Mouse (Mus musculus) B cell, adult (primary cell): ENCODE data around the gene Olfr47. TPM values are rescaled to one million over a fixed set of nuclear protein-coding genes. Genes with fewer than 3 reads are reported as not detected.

ENCODE experiments used
- total RNA-seq: library from RNA; stranded (reverse); gene quantifications from 4 replicates; pipeline ENCODE4 v1.2.4, GENCODE M21; 2023; ENCODE audit not compliant: inconsistent age

Olfr47 gene
- total RNA-seq: not detected in 4 replicates

DNA sequence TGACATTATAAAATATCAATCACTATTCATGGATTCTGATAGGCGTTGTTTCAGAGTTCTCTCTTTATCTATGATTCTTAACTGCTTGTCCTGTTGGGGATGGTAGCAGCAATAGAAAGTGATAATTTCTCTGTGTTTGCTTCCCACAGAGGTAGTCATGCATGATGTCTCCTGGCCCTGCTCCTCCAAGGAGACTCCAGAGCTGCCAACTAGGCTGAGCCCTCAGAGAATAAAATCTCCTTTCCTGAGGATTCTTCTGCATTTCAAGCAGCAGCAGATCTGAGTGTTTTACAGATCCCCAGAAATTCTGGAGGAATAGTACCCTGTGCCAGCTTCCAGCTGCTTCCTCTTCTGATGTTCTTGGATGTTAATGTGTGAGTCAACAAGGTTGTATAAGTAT, at the start of gene Olfr47:
Gene Olfr47, plus strand, starts transcription at position 275 of the 400 bp plus-strand sequence.

DNA sequence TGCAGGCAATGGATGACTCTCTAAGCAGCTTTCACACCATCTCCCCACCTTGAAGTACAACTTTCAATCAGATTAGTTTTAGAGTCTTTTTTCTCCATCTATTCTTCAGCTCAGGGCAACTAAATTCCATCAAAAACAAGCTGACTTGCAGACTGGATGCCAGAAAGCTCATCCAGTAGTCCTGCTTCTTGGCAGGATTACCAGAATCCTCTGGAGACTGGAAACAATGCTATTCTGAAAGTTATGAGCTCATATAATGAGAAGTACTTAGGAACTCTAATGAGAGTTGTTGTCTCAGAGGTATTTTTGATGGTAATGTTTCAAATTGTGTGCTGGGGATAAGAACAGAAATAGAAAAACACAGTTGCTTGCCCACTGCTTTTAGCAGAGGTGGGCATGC, 34.5 kb upstream of the Olfr47 start, which contains the start of gene Olfr435:
Gene Olfr435, plus strand, starts transcription at position 366 of the 400 bp plus-strand sequence.

DNA sequence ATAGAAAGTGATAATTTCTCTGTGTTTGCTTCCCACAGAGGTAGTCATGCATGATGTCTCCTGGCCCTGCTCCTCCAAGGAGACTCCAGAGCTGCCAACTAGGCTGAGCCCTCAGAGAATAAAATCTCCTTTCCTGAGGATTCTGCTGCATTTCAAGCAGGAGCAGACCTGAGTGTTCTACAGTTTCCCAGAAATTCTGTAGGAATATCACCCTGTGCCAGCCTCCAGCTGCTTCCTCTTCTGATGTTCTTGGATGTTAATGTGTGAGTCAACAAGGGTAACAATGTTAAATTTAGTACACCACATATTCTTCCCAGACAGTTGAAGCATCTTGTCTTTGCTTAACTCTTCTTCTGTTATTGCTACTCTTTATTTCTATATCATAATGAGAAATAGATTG, 18.5 kb upstream of the Olfr47 start, which contains the start of gene Olfr434:
Gene Olfr434, plus strand, starts transcription at position 149 of the 400 bp plus-strand sequence.

GRCm38 (mm10) chr6:43265363-43266041, 34.2 kb downstream of the Olfr47 start, which contains the start of gene Arhgef5:
Gene Arhgef5 (plus strand): TSS chr6:43265582.

Other genes with a start within 250 kb of the Olfr47 start
- gene Olfr441, start 125.2 kb upstream of the Olfr47 start, total RNA-seq: not detected in 4 replicates
- gene Olfr237-ps1, start 85.0 kb upstream of the Olfr47 start, total RNA-seq: not detected in 4 replicates
- not detected in 4 replicates for gene Olfr437, start 68.2 kb upstream of the Olfr47 start, total RNA-seq
- not detected in 4 replicates for gene Olfr13, start 59.4 kb upstream of the Olfr47 start, total RNA-seq
- not detected in 4 replicates for gene Olfr435, start 34.4 kb upstream of the Olfr47 start, total RNA-seq
- gene Olfr434, start 18.5 kb upstream of the Olfr47 start, total RNA-seq: not detected in 4 replicates
- 0.09 to 0.51 TPM (median 0.16 TPM) in 3 of 4 replicates, not detected in the other for gene Arhgef5, start 34.1 kb downstream of the Olfr47 start, total RNA-seq
- not detected in 4 replicates for gene Nobox, start 78.0 kb downstream of the Olfr47 start, total RNA-seq